Mouse (Mus musculus) erythroblast, embryonic 14.5 days (primary cell): ENCODE data around the gene Ppm1n.

ENCODE experiments used
- GATA1 ChIP-seq: IDR thresholded peaks from 2 replicates; pipeline ENCODE4 v1.6.1; 2012; ENCODE audit warnings: low read length, inconsistent platforms, mixed read lengths
- TAL1 ChIP-seq: IDR thresholded peaks from 3 replicates; pipeline ENCODE4 v1.6.1; 2012; ENCODE audit warnings: low read length, inconsistent platforms, mixed read lengths

DNA sequence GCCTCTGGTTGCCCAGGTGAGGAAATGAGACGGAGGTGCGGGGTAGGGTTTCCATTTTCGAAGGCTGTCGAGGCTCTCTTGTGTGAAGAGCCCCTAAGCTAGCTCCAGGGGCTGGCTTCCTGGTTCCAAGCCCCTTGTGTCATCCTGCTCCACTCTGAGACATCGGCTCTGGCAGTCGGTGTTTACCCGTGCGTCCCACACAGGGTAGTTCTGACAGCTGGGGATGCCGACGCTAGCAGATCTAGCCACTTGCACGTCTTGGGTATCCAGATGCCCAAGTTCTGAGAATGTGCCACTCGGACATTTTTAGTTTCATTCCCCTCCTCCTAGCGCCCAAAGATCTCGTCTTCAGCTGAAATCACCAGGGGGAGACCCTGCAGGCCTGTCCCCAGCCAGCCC lies 3.5 kb upstream of the Ppm1n start:
- TF ChIP-seq TAL1 (no peak), GATA1 (no peak)
